In genomic region chr11:58420815-58421214, GRCm38 (mm10) we compare ENCODE assay signal across 29 mouse cellular contexts. TPM values are rescaled to one million over a fixed set of nuclear protein-coding genes. Genes with fewer than 3 reads are reported as not detected.
A peak's percentile ranks its signal among the peaks of the same experiment; 100 is the strongest.
DNase-seq lines count a peak whose midpoint lies in the region; ATAC-seq lines count a peak whose summit lies in the region.
"Had no signal": no experiment of that assay in that cellular context is flagged by ENCODE, and none has a peak within 500 bp of the region (broad histone marks: within the 10 kb centered on the region; RNA-seq: fewer than 3 reads in every experiment).

TSS of gene 1810065E05Rik (plus strand) at chr11:58421111.

- H3K9ac ChIP-seq in intestine, embryonic 14.5 days (ENCODE audit: low read length): no peak within 1 kb of the TSS
- H3K9ac ChIP-seq in intestine, embryonic 16.5 days (ENCODE audit: low read depth, low read length): no peak within 1 kb of the TSS
- H3K9ac ChIP-seq: embryonic facial prominence, embryonic 13.5 days; embryonic facial prominence, embryonic 15.5 days; forebrain, embryonic 12.5 days had no signal

- H3K4me3 ChIP-seq in intestine, embryonic 14.5 days (ENCODE audit: low read depth, low read length): no peak within 1 kb of the TSS
- H3K4me3 ChIP-seq in intestine, embryonic 16.5 days (ENCODE audit: low read length): no peak within 1 kb of the TSS
- H3K4me3 ChIP-seq: embryonic facial prominence, embryonic 13.5 days; embryonic facial prominence, embryonic 15.5 days; erythroblast, embryonic 14.5 days; forebrain, embryonic 10.5 days; forebrain, embryonic 12.5 days had no signal

- H3K27me3 ChIP-seq in intestine, embryonic 14.5 days (replicated peaks; ENCODE audit: control insufficient read depth, insufficient read depth, low read length): no peaks in the 10 kb centered on the region
- H3K27me3 ChIP-seq in intestine, embryonic 16.5 days (replicated peaks; ENCODE audit: control insufficient read depth, insufficient read depth, low read length): peaks cover 15% of the 10 kb centered on the region
- H3K27me3 ChIP-seq: embryonic facial prominence, embryonic 13.5 days; embryonic facial prominence, embryonic 15.5 days; forebrain, embryonic 12.5 days had no signal

- WGBS in intestine, embryonic 14.5 days: 34% methylated on average over 1 of the region's 1 CpGs
- 5% methylated on average over 1 of the region's 1 CpGs for WGBS in intestine, embryonic 16.5 days
- 12% methylated on average over 1 of the region's 1 CpGs for WGBS in large intestine, adult 2 months

- peak; percentile 68; the same call in 1 of the 2 replicates for ATAC-seq in intestine, embryonic 14.5 days (replicated peaks; ENCODE audit: low FRiP score, low TSS enrichment, low read depth)
- ATAC-seq in intestine, embryonic 16.5 days: peak; percentile 91
- ATAC-seq: activated CD4-positive, CD25-positive, alpha-beta regulatory T cell, adult 4 months; forebrain, embryonic 14.5 days; forebrain, embryonic 16.5 days had no signal

- no peak for DNase-seq in intestine, embryonic 14.5 days (ENCODE audit: low spot score)
- DNase-seq in large intestine, adult 2 months (ENCODE audit: low read depth, low spot score): peak; percentile 92
- DNase-seq in left cerebral cortex, postnatal 25 days (ENCODE audit: low spot score in 2 of 2): no peak
- no peak for DNase-seq in gastrocnemius, adult 18-20 months (ENCODE audit: low spot score)
- DNase-seq in heart, adult 9 months (ENCODE audit: low spot score in 2 of 2): no peak
- DNase-seq: adrenal gland, adult 8-10 months; adrenal gland, postnatal 14 days; adrenal gland, postnatal 36 days; cerebellum, adult 11-12 months; cerebellum, adult 2 months; cerebellum, adult 9-10 months; cerebellum, postnatal 10 days; cerebellum, postnatal 36 days; embryo, embryonic 11 days had no signal

- H3K4me2 ChIP-seq in intestine, embryonic 14.5 days (ENCODE audit: low read length): no peak within 1 kb of the TSS
- H3K4me2 ChIP-seq in intestine, embryonic 16.5 days (ENCODE audit: low read depth, low read length): no peak within 1 kb of the TSS
- H3K4me2 ChIP-seq: embryonic facial prominence, embryonic 13.5 days; embryonic facial prominence, embryonic 15.5 days; forebrain, embryonic 12.5 days had no signal

- no peaks in the 10 kb centered on the region for H3K36me3 ChIP-seq in intestine, embryonic 14.5 days (ENCODE audit: control insufficient read depth, insufficient read depth, low read length)
- no peaks in the 10 kb centered on the region for H3K36me3 ChIP-seq in intestine, embryonic 16.5 days (ENCODE audit: control insufficient read depth, insufficient read depth, low read length)
- H3K36me3 ChIP-seq: embryonic facial prominence, embryonic 13.5 days; embryonic facial prominence, embryonic 15.5 days; forebrain, embryonic 10.5 days; forebrain, embryonic 12.5 days had no signal

- intact Hi-C loops in left cerebral cortex, postnatal 25 days (cut with DNase I): no loop called here

- no peaks in the 10 kb centered on the region for H3K9me3 ChIP-seq in intestine, embryonic 14.5 days (ENCODE audit: control insufficient read depth, low read length)
- no peaks in the 10 kb centered on the region for H3K9me3 ChIP-seq in intestine, embryonic 16.5 days (ENCODE audit: control insufficient read depth, low read length)
- H3K9me3 ChIP-seq: embryonic facial prominence, embryonic 13.5 days; embryonic facial prominence, embryonic 15.5 days; forebrain, embryonic 10.5 days; forebrain, embryonic 12.5 days had no signal

- H3K4me1 ChIP-seq in intestine, embryonic 14.5 days (replicated peaks; ENCODE audit: control insufficient read depth, insufficient read depth, low read length): peaks cover 7% of the 10 kb centered on the region; the same call in 1 of the 2 replicates
- H3K4me1 ChIP-seq in intestine, embryonic 16.5 days (ENCODE audit: control insufficient read depth, insufficient read depth, low read length): peaks cover 6% of the 10 kb centered on the region; the same call in 1 of the 2 replicates
- H3K4me1 ChIP-seq: embryonic facial prominence, embryonic 13.5 days; embryonic facial prominence, embryonic 15.5 days; forebrain, embryonic 10.5 days; forebrain, embryonic 12.5 days had no signal

- H3K27ac ChIP-seq in intestine, embryonic 14.5 days (ENCODE audit: low read depth): no peak within 1 kb of the TSS
- H3K27ac ChIP-seq in intestine, embryonic 16.5 days (ENCODE audit: low read length): no peak within 1 kb of the TSS
- H3K27ac ChIP-seq: embryonic facial prominence, embryonic 13.5 days; embryonic facial prominence, embryonic 15.5 days; forebrain, embryonic 10.5 days; forebrain, embryonic 12.5 days had no signal

RNA-seq across cellular contexts. Expression of gene 1810065E05Rik, which starts in this region (rescaled TPM):
- polyA plus RNA-seq in intestine, embryonic 14.5 days (2014; fragmentation: Nextera tagmentation; extraction: Ambion mirVana): not detected in 2 replicates
- polyA plus RNA-seq in intestine, embryonic 16.5 days (2015; fragmentation: Nextera tagmentation; extraction: Ambion mirVana): 0.15 and 0.20 TPM in 2 replicates
- 19.1 and 114 TPM in 2 replicates for polyA plus RNA-seq in large intestine, adult 2 months (2012; rRNA removed)
- total RNA-seq in left cerebral cortex, postnatal 25 days (2021): not detected
- not detected for total RNA-seq in gastrocnemius, adult 18-20 months (2021)
- total RNA-seq: adrenal gland, adult 18-20 months; adrenal gland, adult 8-10 months; adrenal gland, postnatal 14 days; adrenal gland, postnatal 36 days; common myeloid progenitor, adult 5-6 weeks; ES-E14; MEL had no signal
- polyA plus RNA-seq: activated CD4-positive, CD25-positive, alpha-beta regulatory T cell, adult 4 months; C2C12; cerebellum, adult 2 months; embryonic facial prominence, embryonic 11.5 days; embryonic facial prominence, embryonic 13.5 days; embryonic facial prominence, embryonic 15.5 days; erythroblast, embryonic 14.5 days; forebrain, embryonic 10.5 days; forebrain, embryonic 12.5 days; forebrain, embryonic 14.5 days; forebrain, embryonic 16.5 days had no signal

Comparison
In these comparisons a context has a peak if more than half of its experiments do, and no peak if none do; other contexts are left out.
1. RNA of gene 1810065E05Rik (polyA plus RNA-seq): 19.1 to 114 TPM in large intestine, adult 2 months; 0.15 to 0.20 TPM in intestine, embryonic 16.5 days and not detected in intestine, embryonic 14.5 days; every median in the first group is over 10 times any median in the second.
2. Peak in ATAC-seq in intestine, embryonic 14.5 days; RNA of the gene not detected or under 1 TPM.
3. Peak in ATAC-seq in intestine, embryonic 16.5 days; RNA of the gene not detected or under 1 TPM.